8 mouse cellular contexts compared by ENCODE assay signal in genomic region chr13:93498211-93499166, GRCm38 (mm10). TPM values are rescaled to one million over a fixed set of nuclear protein-coding genes. Genes with fewer than 3 reads are reported as not detected.
DNase-seq lines count a peak whose midpoint lies in the region; ATAC-seq and TF ChIP-seq lines count a peak whose summit lies in the region.

No protein-coding gene starts in this region.

- ATAC-seq in forebrain, embryonic 12.5 days (ENCODE audit: low FRiP score) = peak; percentile 55
- peak; percentile 31 for ATAC-seq in heart, postnatal 0 days (ENCODE audit: insufficient read depth, low read depth)
- ATAC-seq in lung, embryonic 16.5 days (ENCODE audit: low read depth) = peak; percentile 58

- no peak for TF ChIP-seq POLR2A in olfactory bulb, adult 2 months (IDR thresholded peaks at IDR 0.05; ENCODE audit: insufficient read depth, low read depth, low read length)
- TF ChIP-seq POLR2A in thymus, adult 2 months (IDR thresholded peaks at IDR 0.05; ENCODE audit: control insufficient read depth, extremely low read depth, insufficient read depth, low read length, poor library complexity) = no peak

- peaks cover 28% of the 10 kb centered on the region for H3K4me1 ChIP-seq in forebrain, embryonic 12.5 days
- peaks cover 24% of the 10 kb centered on the region for H3K4me1 ChIP-seq in heart, postnatal 0 days (ENCODE audit: control insufficient read depth, insufficient read depth)
- H3K4me1 ChIP-seq in lung, embryonic 16.5 days (replicated peaks; ENCODE audit: control insufficient read depth, insufficient read depth, low read length) = peaks cover 8% of the 10 kb centered on the region
- peaks cover 5% of the 10 kb centered on the region; the same call in 1 of the 2 replicates for H3K4me1 ChIP-seq in olfactory bulb, adult 2 months (ENCODE audit: control insufficient read depth, insufficient read depth, low read length)
- H3K4me1 ChIP-seq in thymus, adult 2 months (replicated peaks; ENCODE audit: control insufficient read depth, insufficient read depth, low read length) = peaks cover 2% of the 10 kb centered on the region; the same call in 1 of the 2 replicates

- peak overlapping the region; percentile 94 for H3K27ac ChIP-seq in forebrain, embryonic 12.5 days
- peak overlapping the region; percentile 99 for H3K27ac ChIP-seq in heart, postnatal 0 days (ENCODE audit: low read depth)
- H3K27ac ChIP-seq in lung, embryonic 16.5 days (ENCODE audit: low read length) = peak overlapping the region; percentile 95
- H3K27ac ChIP-seq in olfactory bulb, adult 2 months (ENCODE audit: insufficient read depth, low read depth, low read length) = 0 out of 2 replicates have a peak overlapping the region, but pooled peaks have one; percentile 57
- H3K27ac ChIP-seq in thymus, adult 2 months (ENCODE audit: control insufficient read depth, insufficient read depth, low read length) = no peak overlapping the region

- peak overlapping the region; percentile 95 for H3K9ac ChIP-seq in forebrain, embryonic 12.5 days
- peak overlapping the region; percentile 99 for H3K9ac ChIP-seq in heart, postnatal 0 days (replicated peaks; ENCODE audit: low read depth, low read length)
- H3K9ac ChIP-seq in lung, embryonic 16.5 days (ENCODE audit: low read length) = peak overlapping the region; percentile 90

- TF ChIP-seq CTCF in heart, postnatal 0 days (IDR thresholded peaks at IDR 0.05; ENCODE audit: low read depth) = no peak
- no peak for TF ChIP-seq CTCF in olfactory bulb, adult 2 months (IDR thresholded peaks at IDR 0.05; ENCODE audit: insufficient read depth, low read depth, low read length)
- TF ChIP-seq CTCF in thymus, adult 2 months (IDR thresholded peaks at IDR 0.05; ENCODE audit: borderline replicate concordance, control insufficient read depth, extremely low read depth, insufficient read depth, low read length, poor library complexity) = 0 out of 2 replicates have a peak, but pooled peaks have one; percentile 7

- WGBS in forebrain, embryonic 12.5 days = under 1% methylated on average over 94 of the region's 94 CpGs
- under 1% methylated on average over 91 of the region's 94 CpGs for WGBS in heart, postnatal 0 days
- under 1% methylated on average over 91 of the region's 94 CpGs for WGBS in lung, embryonic 16.5 days
- under 1% methylated on average over 92 of the region's 94 CpGs for WGBS in olfactory bulb, adult 2 months
- WGBS in thymus, adult 2 months = under 1% methylated on average over 94 of the region's 94 CpGs

- H3K4me2 ChIP-seq in forebrain, embryonic 12.5 days = peak overlapping the region; percentile 84
- peak overlapping the region; percentile 90 for H3K4me2 ChIP-seq in heart, postnatal 0 days (ENCODE audit: low read depth, low read length)
- peak overlapping the region; percentile 73 for H3K4me2 ChIP-seq in lung, embryonic 16.5 days (ENCODE audit: low read depth, low read length)

- DNase-seq in ES-CJ7 (ENCODE audit: low read depth, low spot score) = peak; percentile 8
- peak; percentile 56 for DNase-seq in c-Kit-positive CD71-positive TER-119-positive erythroid progenitor cells, embryonic 14.5 days (ENCODE audit: low spot score)
- peak; percentile 32 for DNase-seq in heart, postnatal 0 days (ENCODE audit: low spot score)
- peak; percentile 42 to 60 for DNase-seq in kidney, postnatal 36 days
- no peak for DNase-seq in thymus, adult 2 months

- no peak for TF ChIP-seq EP300 in heart, postnatal 0 days (IDR thresholded peaks at IDR 0.05; ENCODE audit: low read depth)

- no peaks in the 10 kb centered on the region for H3K9me3 ChIP-seq in forebrain, embryonic 12.5 days
- no peaks in the 10 kb centered on the region for H3K9me3 ChIP-seq in heart, postnatal 0 days (replicated peaks; ENCODE audit: control insufficient read depth, low read length)
- no peaks in the 10 kb centered on the region for H3K9me3 ChIP-seq in lung, embryonic 16.5 days (ENCODE audit: control insufficient read depth, low read length)

- peak overlapping the region; percentile 97 for H3K4me3 ChIP-seq in forebrain, embryonic 12.5 days (replicated peaks)
- peak overlapping the region; percentile 100 for H3K4me3 ChIP-seq in heart, postnatal 0 days (ENCODE audit: low read depth, low read length)
- H3K4me3 ChIP-seq in lung, embryonic 16.5 days (ENCODE audit: low read length) = peak overlapping the region; percentile 84
- peak overlapping the region; percentile 91 for H3K4me3 ChIP-seq in olfactory bulb, adult 2 months (ENCODE audit: insufficient read depth, low read depth, low read length)
- H3K4me3 ChIP-seq in thymus, adult 2 months (ENCODE audit: control insufficient read depth, insufficient read depth, low read length) = peak overlapping the region; percentile 95

- H3K27me3 ChIP-seq in forebrain, embryonic 12.5 days = no peaks in the 10 kb centered on the region
- no peaks in the 10 kb centered on the region for H3K27me3 ChIP-seq in heart, postnatal 0 days (ENCODE audit: control insufficient read depth, insufficient read depth, low read length)
- no peaks in the 10 kb centered on the region for H3K27me3 ChIP-seq in lung, embryonic 16.5 days (ENCODE audit: control insufficient read depth, insufficient read depth, low read depth, low read length)
- no peaks in the 10 kb centered on the region for H3K27me3 ChIP-seq in thymus, adult 2 months (ENCODE audit: control insufficient read depth, insufficient read depth, low read length)

- H3K36me3 ChIP-seq in forebrain, embryonic 12.5 days (replicated peaks) = peaks cover 8% of the 10 kb centered on the region; the same call in 1 of the 2 replicates
- H3K36me3 ChIP-seq in heart, postnatal 0 days (replicated peaks; ENCODE audit: control insufficient read depth, insufficient read depth, low read length) = peaks cover under 1% of the 10 kb centered on the region; the same call in 1 of the 2 replicates
- H3K36me3 ChIP-seq in lung, embryonic 16.5 days (ENCODE audit: control insufficient read depth, insufficient read depth, low read length) = no peaks in the 10 kb centered on the region
- H3K36me3 ChIP-seq in thymus, adult 2 months (ENCODE audit: control insufficient read depth, insufficient read depth, low read length) = no peaks in the 10 kb centered on the region

RNA-seq across cellular contexts. Expression of gene Jmy, which starts 1.1 kb away (rescaled TPM):
- polyA plus RNA-seq in forebrain, embryonic 12.5 days (2016; fragmentation: Nextera tagmentation; extraction: Ambion mirVana) = 4.0 and 8.0 TPM in 2 replicates
- total RNA-seq in heart, postnatal 0 days (2014; rRNA removed; ENCODE audit: low replicate concordance) = 30.1 and 32.6 TPM in 2 replicates
- polyA plus RNA-seq in heart, postnatal 0 days (2015; fragmentation: Nextera tagmentation; extraction: Ambion mirVana) = 6.3 and 6.4 TPM in 2 replicates
- 3.4 and 3.6 TPM in 2 replicates for polyA plus RNA-seq in lung, embryonic 16.5 days (2015; fragmentation: Nextera tagmentation; extraction: Ambion mirVana)
- 52.0 TPM in 1 of 2 replicates, not detected in the other for polyA plus RNA-seq in olfactory bulb, adult 2 months (2012; ENCODE audit: insufficient read depth, insufficient read length, low replicate concordance, missing spikeins)
- 9.2 and 12.6 TPM in 2 replicates for polyA plus RNA-seq in thymus, adult 2 months (2012; rRNA removed)
